Mouse (Mus musculus): ENCODE results near the gene Rras.

Rras gene

DNA sequence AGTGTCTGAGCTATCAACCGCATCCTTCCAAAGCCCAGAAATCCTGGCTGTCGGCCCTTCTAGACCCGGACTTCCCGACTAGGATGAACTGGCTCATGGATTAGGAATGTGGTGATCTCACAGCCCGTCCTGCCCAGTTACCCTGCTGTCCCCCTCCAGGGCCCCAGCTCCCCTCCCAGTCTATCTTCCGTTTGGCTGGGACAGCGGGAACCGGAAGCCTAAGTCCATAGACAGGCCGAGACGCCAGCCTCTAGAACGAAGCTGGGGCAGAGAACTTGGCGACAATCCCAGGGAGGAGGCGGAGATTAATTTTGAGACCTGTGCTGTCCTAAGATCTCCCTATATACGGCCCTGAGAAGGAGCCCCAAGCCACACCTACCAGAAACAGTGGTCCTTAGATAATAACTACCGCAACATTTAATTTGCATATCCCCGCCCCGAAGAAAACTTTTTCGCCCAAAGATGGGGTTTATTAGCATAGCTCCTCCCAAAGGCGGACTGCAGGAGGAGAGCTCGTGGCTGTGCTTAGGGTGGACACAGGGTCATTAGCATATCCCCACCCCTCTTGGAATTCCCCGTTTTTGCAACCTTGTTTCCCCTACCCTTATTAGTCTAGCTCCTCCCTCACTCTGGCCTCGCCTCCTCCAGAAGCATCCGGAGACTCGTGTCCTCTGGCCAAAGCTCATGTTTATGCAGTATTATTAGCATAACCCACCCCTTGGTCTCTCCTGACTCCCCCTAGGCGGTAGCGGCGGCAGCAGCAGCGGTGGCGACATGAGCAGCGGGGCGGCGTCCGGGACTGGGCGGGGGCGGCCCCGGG is at the start of gene Rras:
Gene Rras (plus strand): TSS at position 720 of the 820 bp plus-strand sequence.
- DNase-seq (ENCODE audit: low spot score) = peak; percentile 99

DNA sequence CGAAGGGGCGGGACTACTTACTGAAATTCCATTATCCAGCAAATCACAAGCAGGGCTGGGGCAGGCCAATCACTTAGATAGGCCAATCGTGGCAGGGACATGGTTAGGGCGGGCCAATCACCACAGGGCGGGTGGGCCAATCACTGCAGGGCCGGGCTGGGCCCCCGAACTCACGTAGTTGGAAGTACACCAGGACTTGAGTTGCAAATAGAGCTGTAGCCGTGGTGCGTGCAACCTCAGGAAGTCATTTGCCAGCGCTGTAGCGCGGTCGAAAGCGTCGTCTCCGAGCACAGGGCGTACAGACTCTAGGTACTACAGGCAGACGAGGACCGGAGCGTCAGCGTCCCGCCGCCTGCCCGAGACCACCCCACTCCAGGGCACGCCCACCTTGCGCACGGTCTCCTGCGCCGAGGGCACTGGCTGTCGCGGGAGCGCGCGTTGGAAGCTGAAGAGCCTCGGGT is 47.5 kb upstream of the Rras start:
- no peak for DNase-seq (ENCODE audit: low spot score)

DNA sequence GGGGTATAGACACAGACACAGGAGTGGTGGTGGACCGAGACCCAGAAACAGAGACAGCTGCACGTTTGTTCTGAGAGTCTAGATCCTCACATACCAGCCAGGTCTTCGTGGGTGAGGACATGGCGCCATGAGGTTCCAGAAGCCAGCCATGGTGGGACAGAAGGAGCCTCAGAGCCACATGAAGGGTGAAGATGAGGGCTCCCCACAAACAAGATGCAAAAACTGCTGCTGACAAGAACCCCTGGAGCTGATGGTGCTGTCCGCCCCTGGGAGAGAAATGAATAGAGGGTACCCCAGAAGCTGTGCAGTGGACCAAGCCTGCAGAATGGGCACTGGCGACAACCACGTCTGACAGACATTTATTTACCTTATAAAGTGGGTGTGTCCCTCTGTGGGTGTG is 46.6 kb upstream of the Rras start:
- no peak for DNase-seq (ENCODE audit: low spot score)

- no peak for DNase-seq (ENCODE audit: low spot score)
Observed at GRCm38 (mm10) chr7:44973415-44974130, 44.2 kb upstream of the Rras start.

DNA sequence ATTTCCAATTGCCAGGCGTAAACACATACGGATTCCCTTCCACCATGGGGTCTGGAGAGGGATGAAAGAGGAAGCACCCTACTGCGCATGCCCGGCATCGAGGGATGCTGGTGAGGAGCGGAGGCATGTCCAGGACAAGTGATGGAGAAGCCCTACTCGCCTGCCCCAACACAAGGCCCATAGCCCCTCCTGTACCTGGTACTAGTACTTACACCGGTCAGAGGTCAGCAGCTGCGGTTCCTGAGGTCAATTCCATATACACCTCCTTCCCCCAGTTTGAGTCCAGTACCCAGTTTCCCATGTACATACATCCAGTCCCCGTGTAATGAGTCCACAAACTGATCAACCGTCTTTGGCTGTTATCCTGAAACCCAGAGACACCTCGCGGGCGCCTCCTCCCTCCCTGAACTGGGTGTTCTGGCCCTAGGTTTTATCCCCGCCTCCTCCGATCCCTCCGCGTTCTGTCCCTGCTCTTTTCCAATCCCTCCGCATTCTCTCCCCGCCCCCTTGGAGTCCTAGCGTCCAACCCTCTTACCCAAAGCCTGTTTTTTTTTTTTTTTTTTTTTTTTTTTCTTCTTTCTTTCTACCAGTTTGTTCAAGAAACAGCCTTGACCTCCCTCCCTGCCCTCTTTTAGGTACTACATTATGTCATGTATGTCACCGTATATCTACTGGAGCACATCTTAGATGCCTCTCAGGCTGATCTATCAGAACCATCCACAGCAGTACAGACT is 43.2 kb upstream of the Rras start, which contains the start of gene Cpt1c:
Gene Cpt1c (minus strand): TSS at position 469 of the 734 bp plus-strand sequence.
- peak; percentile 65 for DNase-seq (ENCODE audit: low spot score)

GRCm38 (mm10) chr7:44975117-44975419 is 42.7 kb upstream of the Rras start:
- DNase-seq (ENCODE audit: low spot score) = no peak

- DNase-seq (ENCODE audit: low spot score) = no peak
Observed at GRCm38 (mm10) chr7:44978300-44978699, 39.5 kb upstream of the Rras start.

- no peak for DNase-seq (ENCODE audit: low spot score)
Observed at GRCm38 (mm10) chr7:44981539-44981938, 36.2 kb upstream of the Rras start.

DNA sequence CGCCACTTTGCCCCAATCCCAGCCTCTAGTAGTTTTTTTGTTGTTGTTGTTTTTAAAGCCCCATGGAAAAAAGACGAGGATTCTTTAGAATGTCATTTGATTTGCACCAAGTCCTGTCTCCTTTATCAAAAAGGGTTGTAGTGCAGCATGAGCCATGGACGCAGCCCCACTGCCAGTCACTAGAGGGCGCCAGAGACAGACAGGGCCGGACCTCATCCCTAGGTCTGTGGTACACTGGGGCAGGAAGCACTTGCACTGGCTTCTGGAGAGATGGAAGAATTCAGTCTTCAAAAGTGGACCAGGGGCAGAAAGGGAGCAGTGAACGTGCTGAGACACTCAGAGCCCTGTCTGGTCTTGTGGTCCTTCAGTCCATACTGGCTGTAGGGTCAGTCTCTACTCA is 34.7 kb upstream of the Rras start:
- DNase-seq (ENCODE audit: low spot score) = peak; percentile 82

DNA sequence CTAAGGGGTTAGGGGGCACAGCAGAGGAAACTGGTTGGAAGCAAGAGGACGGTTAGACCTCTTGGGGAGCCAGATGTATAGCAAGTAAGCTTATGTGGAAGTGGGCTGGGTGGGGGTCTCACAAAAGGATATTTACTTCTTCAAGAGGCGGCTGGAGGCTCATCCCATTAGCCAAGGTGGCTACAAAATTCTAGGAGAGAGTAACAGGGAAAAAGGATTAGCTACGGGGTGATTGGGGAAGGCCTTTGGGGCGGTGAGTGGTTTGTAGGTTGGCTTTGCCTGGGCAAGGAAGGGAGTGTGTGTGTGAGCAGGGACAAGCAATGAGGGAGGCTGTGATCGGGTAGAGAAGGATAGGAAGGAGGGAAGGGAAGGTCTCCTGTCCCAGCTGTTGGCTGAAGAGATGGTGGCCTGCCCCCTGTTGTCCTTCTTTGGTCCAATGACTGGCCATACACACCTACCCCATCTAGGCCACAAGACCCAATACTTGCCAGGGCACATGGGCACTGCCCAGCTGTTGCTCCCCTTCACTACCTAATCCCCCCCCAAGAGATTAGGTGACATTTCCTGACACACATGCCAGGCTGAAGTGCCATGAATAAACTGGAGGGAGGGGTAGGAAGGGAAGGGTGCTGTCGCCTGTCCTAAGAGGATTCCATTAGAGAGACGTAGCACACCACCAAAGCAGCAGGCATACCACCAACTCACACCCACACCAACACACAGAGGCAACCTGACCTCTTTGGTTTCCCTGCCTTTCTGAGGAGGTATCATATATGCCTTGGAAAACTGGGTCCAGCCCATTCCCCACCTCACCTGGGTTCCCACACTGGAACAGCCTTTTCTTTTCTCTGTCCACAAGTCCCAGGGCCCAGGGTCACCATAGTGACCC is 33.6 kb upstream of the Rras start:
- no peak for DNase-seq (ENCODE audit: low spot score)

GRCm38 (mm10) chr7:44984833-44985164 is 33.0 kb upstream of the Rras start:
- no peak for DNase-seq (ENCODE audit: low spot score)

GRCm38 (mm10) chr7:44985595-44986191 is 32.1 kb upstream of the Rras start:
- peak; percentile 47 for DNase-seq (ENCODE audit: low spot score)

DNA sequence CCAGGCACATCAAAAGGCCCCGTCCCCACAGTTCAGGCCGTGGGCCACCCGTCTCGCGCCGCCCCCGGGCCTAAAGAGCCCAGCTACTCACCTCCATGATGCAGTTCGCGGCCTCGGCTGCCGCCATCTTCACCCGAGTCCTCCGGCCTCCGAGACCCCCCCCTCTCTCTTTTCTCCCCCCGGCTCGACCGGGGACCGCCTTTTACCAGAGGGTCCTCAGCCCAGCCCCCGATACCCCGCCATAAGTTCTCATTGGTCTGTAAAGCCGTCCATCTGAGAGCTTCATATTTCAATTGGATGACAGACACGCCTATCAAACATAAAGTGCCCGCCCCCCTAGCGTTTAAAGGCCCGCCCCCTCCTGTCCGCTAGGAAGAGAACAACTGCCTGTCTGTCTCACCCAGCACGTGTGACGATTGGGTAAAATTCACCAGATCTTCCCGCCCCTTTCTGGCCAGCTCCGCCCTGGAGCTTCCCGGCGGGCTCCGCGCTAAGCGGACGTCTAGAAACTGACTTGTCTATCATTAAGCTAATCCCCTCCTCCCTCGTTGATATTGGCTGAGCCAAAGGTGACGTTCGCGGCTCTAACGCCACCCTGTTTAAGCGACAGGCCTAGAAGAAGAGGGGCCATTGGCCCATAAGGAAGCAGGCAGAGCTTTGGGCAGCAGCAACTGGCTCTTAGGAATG is 31.4 kb upstream of the Rras start, which contains the start of gene Prmt1:
Gene Prmt1 (minus strand): TSS at position 377 of the 687 bp plus-strand sequence.
- DNase-seq (ENCODE audit: low spot score) = peak; percentile 98

DNA sequence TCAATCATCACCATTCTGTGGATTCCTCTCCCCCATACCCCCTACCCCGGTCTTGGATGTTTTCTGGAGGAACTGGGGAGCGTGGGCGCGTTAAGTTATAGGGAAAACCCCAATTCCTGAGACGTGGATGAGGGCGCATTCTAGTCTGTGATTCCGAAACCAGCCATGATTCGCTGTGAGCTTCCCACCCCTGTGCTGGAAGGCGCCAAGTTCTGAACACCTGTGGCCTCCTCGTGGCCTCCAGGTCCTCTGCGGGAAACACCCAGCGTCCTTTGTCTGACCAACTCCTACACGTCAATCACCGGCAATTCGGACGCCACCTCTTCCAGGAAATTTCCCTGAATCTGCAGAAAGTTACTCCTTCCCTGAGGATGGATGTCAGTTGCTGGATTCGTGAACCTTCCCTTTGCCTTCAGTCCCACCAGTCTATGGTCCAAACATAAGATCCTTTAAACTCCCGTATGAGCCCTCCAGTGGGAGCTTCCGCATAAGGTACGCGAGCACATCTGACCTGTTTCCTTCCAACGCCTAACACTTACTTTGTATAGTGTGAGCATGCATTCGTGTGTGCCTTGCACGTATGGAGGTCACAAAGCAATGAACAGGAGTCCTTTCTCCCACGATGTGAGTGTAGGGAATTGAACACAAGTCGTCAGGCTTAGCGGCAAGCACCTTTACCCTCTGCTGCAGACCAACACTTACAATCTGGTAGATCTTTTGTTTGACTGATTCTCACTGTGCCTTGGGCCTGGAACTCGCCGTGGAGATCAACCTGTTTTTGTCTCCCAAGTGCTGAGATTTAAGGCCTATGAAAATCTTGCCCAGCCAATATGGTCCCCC is 30.7 kb upstream of the Rras start:
- no peak for DNase-seq (ENCODE audit: low spot score)

DNA sequence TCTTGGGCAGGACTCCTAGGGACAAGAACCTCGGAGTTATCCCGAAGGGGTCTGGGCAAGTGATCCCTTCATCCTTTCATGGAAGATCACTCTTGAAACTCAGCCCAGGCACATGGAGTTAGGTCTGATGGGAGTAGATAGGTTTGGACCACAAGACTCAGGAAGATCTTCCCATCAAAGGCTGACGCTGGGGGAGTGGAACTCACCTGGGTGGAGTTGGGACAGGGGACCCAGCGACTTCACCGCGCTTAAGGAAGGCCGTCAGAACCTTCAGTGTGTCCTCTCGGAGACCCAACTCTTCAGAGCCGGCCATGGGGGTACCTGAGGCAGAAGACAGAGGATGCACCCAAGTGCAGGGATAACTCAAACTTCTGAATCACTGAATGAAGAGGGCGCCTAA is 21.1 kb upstream of the Rras start:
- DNase-seq (ENCODE audit: low spot score) = no peak

- peak; percentile 97 for DNase-seq (ENCODE audit: low spot score)
Observed at GRCm38 (mm10) chr7:44997231-44997939, 20.4 kb upstream of the Rras start, which contains the start of gene Irf3. Gene Irf3 (plus strand): TSS chr7:44997648.

DNA sequence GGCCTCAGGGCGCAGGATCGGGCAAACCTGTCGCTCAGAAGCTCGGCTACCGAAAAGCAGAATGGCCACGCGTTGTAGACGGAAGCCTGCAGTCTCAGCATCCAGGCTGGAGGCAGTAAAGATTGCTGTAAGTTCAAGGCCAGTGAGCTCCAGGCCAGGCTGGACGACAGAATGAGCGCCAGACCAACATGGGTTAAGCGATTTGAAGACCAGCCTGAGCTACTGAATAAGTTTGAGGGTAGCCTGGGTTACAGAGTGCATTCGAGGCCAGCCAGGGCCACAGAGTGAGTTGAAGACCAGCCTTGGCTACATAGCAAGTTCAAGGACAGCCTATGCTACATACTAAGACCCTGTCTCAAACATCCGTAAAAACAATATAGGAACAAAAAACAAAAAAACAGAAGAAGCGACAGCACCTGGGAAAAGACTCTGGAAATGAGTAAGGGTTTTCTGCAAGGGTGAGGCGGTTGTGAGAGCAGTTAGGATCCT is 19.8 kb upstream of the Rras start:
- DNase-seq (ENCODE audit: low spot score) = no peak

DNA sequence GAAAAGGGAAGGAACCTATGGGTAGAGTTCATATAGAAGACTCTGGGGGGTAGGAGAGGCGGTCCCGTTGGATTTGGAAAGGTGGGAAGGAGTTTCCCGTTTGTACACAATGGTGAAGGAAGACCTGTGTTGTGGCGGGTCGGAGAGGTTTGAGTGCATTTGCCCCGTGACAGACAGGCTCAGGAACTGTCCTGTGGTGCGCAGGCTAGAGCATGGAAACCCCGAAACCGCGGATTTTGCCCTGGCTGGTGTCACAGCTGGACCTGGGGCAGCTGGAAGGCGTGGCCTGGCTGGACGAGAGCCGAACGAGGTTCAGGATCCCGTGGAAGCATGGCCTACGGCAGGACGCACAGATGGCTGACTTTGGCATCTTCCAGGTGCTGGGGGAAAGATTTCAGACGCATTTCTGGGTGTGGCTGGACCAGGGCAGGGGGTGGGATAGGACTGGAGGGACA is 19.2 kb upstream of the Rras start, which contains the start of gene Bcl2l12:
Gene Bcl2l12 (minus strand): TSS at position 212 of the 455 bp plus-strand sequence.
- DNase-seq (ENCODE audit: low spot score) = peak; percentile 65

GRCm38 (mm10) chr7:44999753-45000152 is 18.0 kb upstream of the Rras start:
- no peak for DNase-seq (ENCODE audit: low spot score)
